Mouse (Mus musculus) MEL (cell line): ENCODE measurements around the gene Psmd11. TPM values are rescaled to one million over a fixed set of nuclear protein-coding genes. Genes with fewer than 3 reads are reported as not detected.

Experiments used
- DNase-seq: peaks from one replicate; pipeline ENCODE4 v3.0.0; 2011; ENCODE audit warnings: low read depth, low spot score
- H3K27ac ChIP-seq: 2 replicates; pipeline ENCODE4 v1.5.1; 2012; ENCODE audit warnings: low read depth, mild to moderate bottlenecking, control low read depth, low read length, moderate library complexity; ENCODE audit not compliant: control insufficient read depth
- H3K27me3 ChIP-seq, 2 experiments: fragments of 150-350 bp in 1 of 2; sonication (generic) in 1 of 2; 2 replicates each; pipeline ENCODE4 v1.6.1; 2012; ENCODE audit warnings: low read length in 2 of 2, mild to moderate bottlenecking in 2 of 2, improper control_type of control experiment in 1 of 2, moderate library complexity in 1 of 2; ENCODE audit not compliant: insufficient read depth in 2 of 2, control insufficient read depth in 1 of 2
- H3K36me3 ChIP-seq, 2 experiments: 2 replicates each; pipeline ENCODE4 v1.6.1; 2012 to 2014; ENCODE audit warnings: low read length in 2 of 2, improper control_type of control experiment in 1 of 2, inconsistent platforms in 1 of 2, mild to moderate bottlenecking in 1 of 2; ENCODE audit not compliant: insufficient read depth in 2 of 2, control insufficient read depth in 1 of 2
- H3K4me1 ChIP-seq, 2 experiments: fragments of 150-350 bp in 1 of 2; sonication (generic) in 1 of 2; 2 replicates each; pipeline ENCODE4 v1.6.1; 2012; ENCODE audit warnings: low read length in 2 of 2, improper control_type of control experiment in 1 of 2, mild to moderate bottlenecking in 1 of 2; ENCODE audit not compliant: insufficient read depth in 2 of 2, control insufficient read depth in 1 of 2
- H3K4me3 ChIP-seq, 2 experiments: fragments of 150-350 bp in 1 of 2; sonication (generic) in 1 of 2; 2 replicates each; pipeline ENCODE4 v1.5.1; 2012; ENCODE audit warnings: low read depth in 2 of 2, low read length in 2 of 2, mild to moderate bottlenecking in 2 of 2, moderate library complexity in 2 of 2, control low read depth in 1 of 2, improper control_type of control experiment in 1 of 2; ENCODE audit not compliant: control insufficient read depth in 1 of 2, insufficient read depth in 1 of 2
- H3K79me2 ChIP-seq: 2 replicates; pipeline ENCODE4 v1.6.1; 2012; ENCODE audit warnings: mild to moderate bottlenecking, low read length, moderate library complexity; ENCODE audit not compliant: control insufficient read depth, poor library complexity, insufficient read depth
- H3K9ac ChIP-seq: 2 replicates; pipeline ENCODE4 v1.6.1; 2012; ENCODE audit warnings: low read depth, mild to moderate bottlenecking, control low read depth, low read length, moderate library complexity; ENCODE audit not compliant: control insufficient read depth, poor library complexity, severe bottlenecking
- H3K9me3 ChIP-seq: fragments of 150-350 bp; sonication (generic); replicated peaks from 2 replicates; pipeline ENCODE4 v1.6.1; 2012; ENCODE audit warnings: mild to moderate bottlenecking, low read length, improper control_type of control experiment, moderate library complexity; ENCODE audit not compliant: insufficient read depth
- BHLHE40 ChIP-seq: IDR thresholded peaks from 2 replicates; pipeline ENCODE4 v1.6.1; 2012; ENCODE audit warnings: low read depth, mild to moderate bottlenecking, inconsistent platforms, low read length, improper control_type of control experiment, borderline replicate concordance
- CHD1 ChIP-seq: IDR thresholded peaks from 2 replicates; pipeline ENCODE4 v1.6.1; 2012; ENCODE audit warnings: low read depth, mild to moderate bottlenecking, inconsistent platforms, low read length, improper control_type of control experiment
- CTCF ChIP-seq, 3 experiments: IDR thresholded peaks in 2 of 3; conservative IDR thresholded peaks in 1 of 3; 2 replicates each; pipeline ENCODE4 v1.5.1; 2011 to 2012; ENCODE audit warnings: low read length in 3 of 3, low read depth in 2 of 3, mild to moderate bottlenecking in 2 of 3, improper control_type of control experiment in 1 of 3, inconsistent platforms in 1 of 3, mixed read lengths in 1 of 3, moderate library complexity in 1 of 3; ENCODE audit not compliant: control insufficient read depth in 1 of 3, insufficient read depth in 1 of 3, poor library complexity in 1 of 3, severe bottlenecking in 1 of 3
- ELF1 ChIP-seq: IDR thresholded peaks from 2 replicates; pipeline ENCODE4 v1.6.1; 2014; ENCODE audit warnings: low read depth, mild to moderate bottlenecking, inconsistent platforms, low read length, improper control_type of control experiment, moderate library complexity
- EP300 ChIP-seq, 2 experiments: IDR thresholded peaks; 2 replicates each; pipeline ENCODE4 v1.6.1; 2011; ENCODE audit warnings: improper control_type of control experiment in 2 of 2, low read length in 2 of 2, low read depth in 1 of 2, mild to moderate bottlenecking in 1 of 2
- GABPA ChIP-seq: IDR thresholded peaks from 2 replicates; pipeline ENCODE4 v1.6.1; 2012; ENCODE audit warnings: low read depth, mild to moderate bottlenecking, inconsistent platforms, low read length, improper control_type of control experiment, moderate library complexity
- GATA1 ChIP-seq: IDR thresholded peaks from 2 replicates; pipeline ENCODE4 v1.6.1; 2011; ENCODE audit warnings: low read depth, low read length, improper control_type of control experiment
- JUND ChIP-seq: IDR thresholded peaks from 2 replicates; pipeline ENCODE4 v1.6.1; 2011; ENCODE audit warnings: low read depth, mild to moderate bottlenecking, improper control_type of control experiment, low read length
- KAT2A ChIP-seq: conservative IDR thresholded peaks from 2 replicates; pipeline ENCODE4 v1.6.1; 2012; ENCODE audit warnings: low read depth, low read length, improper control_type of control experiment, inconsistent platforms
- MAFK ChIP-seq: IDR thresholded peaks from 2 replicates; pipeline ENCODE4 v1.6.1; 2011; ENCODE audit warnings: low read depth, mild to moderate bottlenecking, low read length, improper control_type of control experiment, borderline replicate concordance
- MEF2A ChIP-seq: IDR thresholded peaks from 2 replicates; pipeline ENCODE4 v1.6.1; 2014; ENCODE audit warnings: low read depth, mild to moderate bottlenecking, inconsistent platforms, low read length, improper control_type of control experiment; ENCODE audit not compliant: poor library complexity, insufficient replicate concordance, severe bottlenecking; ENCODE audit errors: extremely low read depth
- MXI1 ChIP-seq: IDR thresholded peaks from 2 replicates; pipeline ENCODE4 v1.6.1; 2011; ENCODE audit warnings: mild to moderate bottlenecking, low read depth, low read length, improper control_type of control experiment
- NELFE ChIP-seq: IDR thresholded peaks from 2 replicates; pipeline ENCODE4 v1.6.1; 2011; ENCODE audit warnings: low read depth, low read length, improper control_type of control experiment
- NRF1 ChIP-seq: IDR thresholded peaks from 2 replicates; pipeline ENCODE4 v1.6.1; 2014; ENCODE audit warnings: low read depth, mild to moderate bottlenecking, inconsistent platforms, low read length, improper control_type of control experiment, moderate library complexity; ENCODE audit not compliant: poor library complexity, insufficient read depth, severe bottlenecking
- POLR2A ChIP-seq, 2 experiments: IDR thresholded peaks; 2 replicates each; pipeline ENCODE4 v1.6.1; 2011 to 2012; ENCODE audit warnings: low read length in 2 of 2, mild to moderate bottlenecking in 2 of 2, control low read depth in 1 of 2, improper control_type of control experiment in 1 of 2, low read depth in 1 of 2, moderate library complexity in 1 of 2; ENCODE audit not compliant: control insufficient read depth in 1 of 2, insufficient read depth in 1 of 2, poor library complexity in 1 of 2
- RAD21 ChIP-seq: IDR thresholded peaks from 2 replicates; pipeline ENCODE4 v1.6.1; 2011; ENCODE audit warnings: mild to moderate bottlenecking, low read depth, low read length, improper control_type of control experiment
- RCOR1 ChIP-seq: IDR thresholded peaks from 2 replicates; pipeline ENCODE4 v1.6.1; 2012; ENCODE audit warnings: low read depth, mild to moderate bottlenecking, inconsistent platforms, low read length, improper control_type of control experiment
- SIN3A ChIP-seq: IDR thresholded peaks from 2 replicates; pipeline ENCODE4 v1.6.1; 2012; ENCODE audit warnings: low read length, improper control_type of control experiment, inconsistent platforms
- TAL1 ChIP-seq: IDR thresholded peaks from 2 replicates; pipeline ENCODE4 v1.6.1; 2012; ENCODE audit warnings: mild to moderate bottlenecking, inconsistent platforms, low read length, moderate library complexity, mixed read lengths
- USF2 ChIP-seq, 2 experiments: IDR thresholded peaks; 2 replicates each; pipeline ENCODE4 v1.6.1; 2011 to 2012; ENCODE audit warnings: improper control_type of control experiment in 2 of 2, low read length in 2 of 2, borderline replicate concordance in 1 of 2, inconsistent platforms in 1 of 2, low read depth in 1 of 2, mild to moderate bottlenecking in 1 of 2; ENCODE audit not compliant: insufficient read depth in 1 of 2
- ZKSCAN1 ChIP-seq: IDR thresholded peaks from 2 replicates; pipeline ENCODE4 v1.6.1; 2012; ENCODE audit warnings: low read depth, mild to moderate bottlenecking, inconsistent platforms, low read length, improper control_type of control experiment, moderate library complexity
- ZMIZ1 ChIP-seq: IDR thresholded peaks from 2 replicates; pipeline ENCODE4 v1.6.1; 2012; ENCODE audit warnings: low read depth, mild to moderate bottlenecking, inconsistent platforms, low read length, improper control_type of control experiment, moderate library complexity
- polyA plus RNA-seq, 2 experiments: library from polyadenylated mRNA; stranded (reverse) in 1 of 2; unstranded in 1 of 2; fragments of >175 nt in 1 of 2; fragments of >200 nt in 1 of 2; gene quantifications; 2 replicates each; pipeline versions ENCODE4 v1.2.1 to v1.2.4; 2012; ENCODE audit warnings: low replicate concordance in 2 of 2, low read depth in 1 of 2; ENCODE audit not compliant: insufficient read length in 2 of 2, insufficient read depth in 1 of 2, missing spikeins in 1 of 2
- total RNA-seq: library from RNA; depleted of rRNA; stranded (reverse); fragments of 300-350 nt; gene quantifications from 2 replicates; pipeline ENCODE4 v1.2.3, GENCODE M21; 2012

The Psmd11 gene
- total and polyA plus RNA-seq, 3 experiments, result 110 to 324 (median 184) TPM

DNA sequence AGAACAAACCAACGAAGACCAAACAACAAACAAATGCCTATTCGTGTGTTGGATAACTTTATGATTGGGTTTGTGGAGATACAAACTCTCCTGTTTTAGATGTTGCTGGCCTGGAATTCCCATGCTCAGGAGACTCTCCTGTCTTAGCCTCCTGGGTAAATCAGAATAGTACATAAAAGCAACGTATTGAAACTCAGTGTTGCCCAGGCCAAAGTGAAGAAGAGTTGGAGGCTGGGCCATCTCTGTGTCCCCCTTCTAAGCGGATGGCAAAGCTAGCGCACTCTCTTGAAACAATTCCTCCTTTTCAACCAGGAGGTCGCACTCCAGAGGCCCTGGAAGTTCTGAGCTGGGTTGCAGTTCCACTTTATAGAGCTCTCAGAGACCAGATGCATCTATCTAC lies 74.9 kb downstream of the Psmd11 start:
- Histone ChIP-seq H3K79me2 (no peaks in the 10 kb centered on the region), H3K9ac (no peak overlapping the region), H3K36me3 (no peaks in the 10 kb centered on the region), H3K27me3 (no peaks in the 10 kb centered on the region), H3K9me3 (no peaks in the 10 kb centered on the region), H3K4me1 (no peaks in the 10 kb centered on the region), H3K27ac (no peak overlapping the region), H3K4me3 (no peak overlapping the region)
- DNase-seq, result no peak
- TF ChIP-seq RAD21 (no peak), NRF1 (no peak), ZMIZ1 (no peak), BHLHE40 (no peak), JUND (no peak), SIN3A (no peak), MAFK (no peak), CHD1 (no peak), MXI1 (no peak), ZKSCAN1 (no peak), TAL1 (no peak), KAT2A (no peak), NELFE (no peak), GATA1 (no peak), MEF2A (no peak), USF2 (IDR thresholded peaks at IDR 0.05; ENCODE audit: borderline replicate concordance in 1 of 2, insufficient read depth in 1 of 2, low read depth in 1 of 2, low read length in 2 of 2) (no peak), CTCF (IDR thresholded peaks at IDR 0.05 in 2 of 3, conservative IDR thresholded peaks at IDR 0.05 in 1 of 3; ENCODE audit: control insufficient read depth in 1 of 3, insufficient read depth in 1 of 3, low read depth in 2 of 3, low read length in 3 of 3, poor library complexity in 1 of 3, severe bottlenecking in 1 of 3) (no peak), RCOR1 (no peak), POLR2A (IDR thresholded peaks at IDR 0.05; ENCODE audit: control insufficient read depth in 1 of 2, insufficient read depth in 1 of 2, low read depth in 1 of 2, low read length in 2 of 2, poor library complexity in 1 of 2) (no peak)

DNA sequence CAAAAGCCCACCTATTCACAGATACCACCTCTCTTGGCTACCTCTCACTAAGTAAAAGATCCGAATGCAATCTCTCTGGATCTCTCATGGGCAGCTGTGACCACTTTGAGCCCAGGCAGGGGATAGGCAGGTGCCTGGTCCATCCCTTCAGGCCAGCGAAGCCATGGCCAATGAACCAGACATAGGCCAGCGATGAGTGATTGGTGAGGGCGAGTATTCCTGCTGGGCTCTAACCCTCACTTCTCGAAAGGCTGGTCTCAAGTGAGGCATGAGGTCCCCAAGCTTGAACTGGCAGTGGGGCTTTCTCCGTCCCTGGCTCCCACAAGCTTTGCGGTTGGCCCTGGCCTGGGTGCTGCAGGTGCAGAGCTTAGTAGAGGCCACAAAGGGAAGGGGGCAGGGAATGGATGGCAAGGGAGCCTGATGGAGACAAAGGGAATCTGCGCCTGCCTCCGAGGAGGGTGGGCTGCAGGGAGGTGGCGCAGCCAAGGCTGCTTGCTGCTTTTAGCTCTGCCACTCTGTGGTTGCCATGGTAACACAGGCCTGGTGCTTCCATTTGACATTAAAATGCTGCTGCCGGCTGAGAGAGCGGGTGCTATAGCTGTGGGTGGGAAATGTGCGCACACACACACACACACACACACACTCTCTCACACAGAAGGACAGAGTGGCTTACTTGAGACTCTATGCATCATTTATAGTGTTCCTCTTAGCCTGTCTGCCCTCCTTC lies 75.5 kb downstream of the Psmd11 start:
- Histone ChIP-seq H3K36me3 (no peaks in the 10 kb centered on the region), H3K4me1 (no peaks in the 10 kb centered on the region), H3K27ac (no peak overlapping the region), H3K9ac (no peak overlapping the region), H3K4me3 (no peak overlapping the region), H3K27me3 (no peaks in the 10 kb centered on the region), H3K79me2 (no peaks in the 10 kb centered on the region), H3K9me3 (no peaks in the 10 kb centered on the region)
- DNase-seq, result no peak
- TF ChIP-seq CTCF (IDR thresholded peaks at IDR 0.05 in 2 of 3, conservative IDR thresholded peaks at IDR 0.05 in 1 of 3; ENCODE audit: control insufficient read depth in 1 of 3, insufficient read depth in 1 of 3, low read depth in 2 of 3, low read length in 3 of 3, poor library complexity in 1 of 3, severe bottlenecking in 1 of 3) (no peak), GABPA (no peak), ELF1 (no peak), EP300 (IDR thresholded peaks at IDR 0.05; ENCODE audit: low read depth in 1 of 2, low read length in 2 of 2) (no peak)
